Mouse (Mus musculus) B cell, adult 67 days (primary cell): ENCODE results near the gene Mbd5. TPM values are rescaled to one million over a fixed set of nuclear protein-coding genes. Genes with fewer than 3 reads are reported as not detected.

Experiments used
- total RNA-seq, 2 experiments: library from RNA; stranded (reverse); gene quantifications; 4 replicates each; pipeline ENCODE4 v1.2.4; 2023

Gene Mbd5
- 10 to 100 TPM; 57.5 to 60.1 TPM for total RNA-seq

GRCm38 (mm10) chr2:48948841-48949584 lies at the start of gene Mbd5:
Mbd5 (plus strand) TSS chr2:48949508.

GRCm38 (mm10) chr2:48950252-48950315 lies 776 bp downstream of the Mbd5 start, which contains the start of gene Orc4:
Orc4 (minus strand) TSS chr2:48950277.

Other genes starting within 250 kb of the Mbd5 start
- 1 to 10 TPM; 1.8 to 2.8 TPM for gene Acvr2a, start 135.4 kb upstream of the Mbd5 start, total RNA-seq
- gene Orc4, start 769 bp downstream of the Mbd5 start, total RNA-seq: 10 to 100 TPM; 77.5 to 82.6 TPM